Mouse (Mus musculus): ENCODE results near the gene Pa2g4.
"Not testable (repeated sequence)": the region's sequence is repeated elsewhere in the genome, so short reads cannot be mapped to it uniquely, and the experiment has no call there.

Gene Pa2g4

DNA sequence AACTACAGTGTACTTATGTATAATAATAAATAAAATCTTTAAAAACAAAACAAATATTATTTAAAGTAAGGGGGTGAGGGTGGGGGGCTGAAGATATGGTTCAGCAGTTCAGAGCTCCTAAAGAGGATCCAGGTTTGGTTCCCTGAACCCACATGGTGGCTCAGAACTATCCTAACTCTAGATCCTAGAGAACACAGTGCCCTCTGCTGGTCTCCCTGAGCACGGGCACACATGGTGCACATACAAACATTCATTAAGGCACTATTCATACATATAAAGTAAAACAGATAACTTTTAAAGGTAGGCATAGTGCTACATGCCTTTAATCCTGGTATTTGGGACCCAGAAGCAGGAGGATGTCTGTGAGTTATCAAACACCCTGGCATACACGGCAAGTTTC, 9.3 kb upstream of the Pa2g4 start:
- DNase-seq = no peak

DNA sequence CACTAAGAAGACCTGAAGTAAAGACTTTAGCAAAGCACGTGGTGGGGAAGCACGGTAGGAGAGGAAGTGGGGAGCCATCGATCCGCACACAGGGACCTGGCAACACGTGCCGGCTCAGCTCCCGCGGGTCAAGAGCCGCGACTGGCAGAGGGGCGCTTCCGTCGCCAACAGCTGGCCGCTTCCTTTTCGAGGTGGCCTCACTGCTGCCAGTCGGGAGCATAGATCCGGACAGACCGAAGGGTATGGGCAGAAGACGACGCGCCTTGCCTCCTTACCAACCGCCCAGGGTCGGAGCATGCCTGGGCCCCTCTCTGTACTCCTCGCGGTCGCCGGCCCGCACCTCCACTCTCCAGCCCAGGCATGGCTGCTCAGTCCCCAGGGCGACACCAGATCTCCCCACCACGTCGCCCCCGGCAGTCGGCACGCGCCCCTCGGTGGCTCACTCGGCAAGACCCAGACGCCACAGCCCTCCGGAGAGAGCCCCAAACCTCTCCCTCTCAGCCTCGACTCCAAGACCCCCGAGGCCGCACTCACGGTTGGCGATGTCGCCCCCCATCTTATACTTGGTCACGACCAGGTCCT, 490 bp downstream of the Pa2g4 start:
- DNase-seq = peak; percentile 61

DNA sequence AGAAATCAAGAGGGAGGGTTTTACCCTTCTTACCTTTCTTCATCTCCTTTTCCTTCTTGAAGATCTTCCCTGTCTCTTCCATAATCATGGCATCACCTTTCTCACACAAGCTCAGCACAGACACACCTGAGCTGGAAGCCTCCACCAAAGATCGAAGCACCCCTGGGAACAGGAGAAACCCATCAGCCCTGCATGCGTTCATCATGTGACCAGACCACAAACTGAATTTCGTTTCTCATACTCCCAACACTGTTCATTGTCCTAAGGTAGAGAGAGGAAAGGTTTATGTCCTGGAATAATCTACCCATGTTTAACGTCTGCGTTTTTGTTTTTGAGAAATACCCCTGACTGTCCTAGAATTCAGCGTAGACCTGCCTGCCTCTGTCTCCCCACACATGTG, 2.2 kb downstream of the Pa2g4 start:
- DNase-seq = no peak

DNA sequence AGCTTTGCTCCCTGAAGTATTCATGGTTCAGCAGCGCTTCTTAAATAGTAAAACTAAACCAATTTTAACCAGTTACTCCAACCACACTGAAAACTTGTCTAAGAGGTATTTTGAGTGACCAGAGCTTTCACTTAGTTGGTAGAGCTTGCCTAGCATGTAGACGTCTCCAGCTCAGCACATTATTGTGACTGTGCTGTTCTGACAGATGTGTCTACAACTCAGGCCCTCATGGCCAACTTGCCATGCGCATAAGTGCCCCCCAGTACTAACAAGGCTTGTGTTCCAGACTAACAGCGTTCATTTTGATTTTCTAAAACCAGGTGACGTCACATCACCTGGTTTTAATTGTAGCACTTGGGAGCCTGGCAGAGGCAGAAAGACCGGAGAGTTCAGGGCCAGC, 8.8 kb downstream of the Pa2g4 start:
- no peak for DNase-seq

DNA sequence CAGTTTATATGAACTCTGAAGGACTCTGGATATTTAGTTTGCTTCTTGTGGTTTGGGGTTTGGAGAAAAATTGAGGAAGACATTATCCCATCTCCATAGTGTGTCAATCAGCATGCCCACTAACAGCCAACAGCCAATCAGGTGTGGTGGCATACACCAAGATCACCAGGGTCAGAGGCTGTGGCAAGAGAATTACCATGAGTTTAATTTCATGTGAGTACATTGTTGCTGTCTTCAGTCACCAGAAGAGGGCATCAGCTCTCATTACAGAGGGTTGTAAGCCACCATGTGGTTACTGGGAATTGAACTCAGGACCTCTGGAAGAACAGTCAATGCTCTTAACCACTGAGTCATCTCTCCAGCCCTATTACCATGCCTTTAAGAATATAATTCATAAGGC, 9.5 kb downstream of the Pa2g4 start:
- no peak for DNase-seq

DNA sequence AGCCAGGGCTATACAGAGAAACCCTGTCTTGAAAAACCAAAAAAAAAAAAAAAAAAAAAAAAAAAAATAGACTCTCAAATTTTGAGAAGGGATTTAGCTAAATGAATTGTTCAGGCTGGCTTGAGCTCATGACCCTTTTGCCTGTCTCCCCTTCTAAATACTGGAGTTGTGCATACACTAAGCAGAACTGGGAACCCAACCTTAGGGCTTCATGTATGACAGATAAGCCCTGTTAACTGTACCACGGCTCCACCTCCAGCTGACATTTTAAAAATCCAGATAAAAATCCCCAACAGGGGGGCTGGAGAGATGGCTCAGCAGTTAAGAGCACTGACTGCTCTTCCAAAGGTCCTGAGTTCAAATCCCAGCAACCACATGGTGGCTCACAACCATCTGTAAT, 10.2 kb downstream of the Pa2g4 start:
- not testable (repeated sequence) for DNase-seq

DNA sequence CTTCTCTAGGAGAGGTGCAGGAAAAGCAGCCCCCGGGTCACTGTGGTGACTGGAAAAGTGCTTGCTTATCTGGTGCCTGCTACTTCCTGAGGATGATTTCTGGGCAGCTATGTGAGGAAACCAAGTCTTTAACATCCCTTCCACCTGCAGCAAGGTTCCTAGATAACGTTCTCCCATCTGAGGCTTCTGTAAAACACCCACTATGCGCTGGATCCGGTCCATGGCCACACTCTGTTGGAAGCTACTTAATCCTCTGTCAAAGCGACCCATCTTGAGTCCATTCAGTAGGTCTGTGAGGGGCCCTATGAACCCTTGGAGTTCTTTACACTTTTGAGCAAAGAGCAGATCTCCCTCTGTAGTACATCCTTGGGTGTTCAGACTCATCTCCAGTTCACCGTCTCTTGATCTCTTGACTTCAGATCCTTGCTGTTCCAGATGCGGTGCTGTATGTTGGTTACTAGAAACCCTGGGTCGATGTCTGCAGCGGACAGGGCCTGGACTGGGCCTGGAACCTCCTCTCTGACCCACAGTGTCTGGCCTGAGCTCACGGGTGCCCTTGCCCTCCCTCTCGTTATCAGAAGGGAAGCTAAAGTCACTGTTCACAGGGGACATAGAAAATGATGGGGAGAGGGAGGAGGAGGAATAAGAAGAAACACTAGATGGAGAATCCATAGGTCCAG, 15.5 kb downstream of the Pa2g4 start:
- DNase-seq = not testable (repeated sequence)

DNA sequence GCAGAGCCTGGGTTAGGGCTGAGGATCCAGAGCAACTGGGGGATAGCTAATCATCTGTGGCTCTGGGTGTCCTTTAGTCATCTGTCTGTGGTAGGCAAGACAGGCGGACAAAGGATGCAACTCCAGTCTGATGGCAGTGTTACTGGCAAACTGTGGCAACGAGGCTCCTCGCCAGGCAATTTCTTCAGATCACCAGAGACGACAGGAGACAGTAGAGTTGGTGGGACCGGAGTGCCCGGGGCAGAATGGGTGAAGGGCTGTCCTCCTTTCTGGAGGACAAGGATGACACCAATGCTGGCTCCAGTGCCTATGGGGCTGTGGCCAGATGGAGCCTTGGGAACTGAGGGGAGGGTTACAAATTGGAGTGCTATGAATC, 16.1 kb downstream of the Pa2g4 start:
- not testable (repeated sequence) for DNase-seq

DNA sequence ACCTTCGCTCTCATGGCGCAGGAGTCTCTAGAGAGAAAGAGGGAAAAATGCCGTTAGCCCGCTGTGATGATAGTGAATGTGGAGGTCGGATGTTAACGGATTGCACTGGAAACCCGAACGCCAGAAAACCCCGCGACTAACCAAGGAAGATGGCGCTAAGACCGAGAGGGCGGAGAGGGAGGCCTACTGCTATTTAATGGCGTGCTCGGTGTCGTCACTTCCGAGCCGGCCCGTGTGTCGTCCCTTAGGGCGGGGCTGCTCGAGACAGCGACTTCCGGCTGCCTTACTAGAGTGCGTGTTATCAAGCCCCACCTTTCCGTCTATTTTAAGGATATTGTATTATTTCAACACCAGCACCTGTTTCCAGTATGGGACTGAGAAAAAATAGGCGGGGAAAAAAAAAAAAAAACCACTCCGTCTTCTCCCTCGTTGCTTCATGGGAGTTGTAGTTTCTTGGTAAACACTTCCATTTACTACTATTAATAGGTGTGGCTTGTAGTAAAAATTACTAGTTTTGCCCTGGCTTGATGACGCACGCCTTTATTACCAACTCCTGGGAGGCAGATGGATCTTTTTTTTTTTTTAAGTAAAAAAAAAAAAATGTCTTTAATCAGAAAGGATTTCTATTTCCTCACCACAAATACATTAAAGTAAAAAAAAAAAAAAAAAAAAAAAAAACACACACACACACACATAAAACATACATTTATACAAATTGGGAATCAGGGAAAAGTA, 16.7 kb downstream of the Pa2g4 start, which contains the start of gene Rpl41:
Rpl41 (minus strand) TSS at position 359 of the 735 bp plus-strand sequence.
- DNase-seq = peak; percentile 98

DNA sequence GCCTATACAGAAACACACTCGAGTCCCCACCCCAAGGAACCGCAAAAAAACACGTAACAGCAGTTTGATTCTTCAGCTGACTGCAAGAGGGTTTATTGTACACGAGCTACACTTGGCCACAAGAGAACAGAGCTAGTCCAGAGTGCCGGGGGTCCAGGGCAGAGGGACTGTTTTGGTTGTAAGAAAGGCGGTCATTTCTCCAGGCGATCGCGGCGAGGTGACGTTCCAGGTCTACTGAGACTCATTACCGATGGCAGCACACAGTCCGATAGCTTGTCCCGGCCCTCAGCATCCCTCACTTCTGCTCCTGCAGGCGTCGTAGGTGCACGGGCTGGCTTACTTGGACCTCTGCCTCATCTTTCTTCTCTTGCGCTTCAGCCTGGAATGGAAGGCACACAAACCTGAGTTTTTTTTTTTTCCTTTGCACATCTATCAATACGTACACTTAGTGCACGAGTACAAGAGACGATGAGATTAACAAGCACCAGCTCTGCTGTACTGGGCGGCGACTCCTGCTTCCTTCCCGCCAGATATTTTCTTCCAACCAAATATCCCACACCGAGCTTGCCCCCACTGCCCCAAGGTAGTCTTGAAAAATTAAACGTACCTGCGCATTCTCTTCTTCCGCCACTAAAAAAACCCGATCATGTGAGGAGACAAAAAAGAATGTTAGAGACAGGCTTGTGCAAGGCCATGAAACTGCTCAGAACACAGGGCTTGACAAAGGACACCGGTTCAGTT, 17.6 kb downstream of the Pa2g4 start:
- not testable (repeated sequence) for DNase-seq

DNA sequence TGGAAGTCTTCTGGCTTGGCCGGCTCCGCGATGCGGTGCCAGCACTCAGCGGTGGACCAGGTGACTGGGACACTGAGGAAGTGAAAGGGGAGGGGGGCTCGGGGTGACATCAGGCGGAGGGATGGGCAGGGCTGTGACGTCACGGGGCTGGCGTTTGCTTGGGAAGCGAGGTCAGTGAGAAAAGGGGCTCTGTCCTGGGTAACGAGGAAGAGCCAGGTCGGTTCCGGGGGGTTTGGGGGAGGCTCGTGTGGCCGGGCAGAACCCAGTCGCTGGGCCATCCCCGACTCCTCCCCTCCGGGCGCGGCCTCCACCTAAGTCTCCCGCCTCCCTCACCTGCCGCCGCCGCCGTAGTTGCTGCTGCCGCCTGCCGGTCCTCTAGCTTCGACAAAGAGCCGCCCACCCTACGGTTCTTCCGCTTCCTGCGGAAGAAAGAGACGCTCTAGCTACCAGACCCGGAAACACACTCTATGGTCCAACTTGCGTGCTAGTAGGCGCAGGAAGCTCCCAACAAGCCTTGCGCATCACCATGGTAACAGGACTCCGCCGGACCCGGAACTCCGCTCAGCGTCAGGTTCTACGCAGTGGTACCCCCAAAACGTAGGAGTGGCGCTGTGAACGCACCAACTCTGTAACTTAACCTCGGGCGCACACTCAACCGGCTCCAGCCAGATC, 18.3 kb downstream of the Pa2g4 start, which contains the start of gene Zc3h10:
Zc3h10 (minus strand) TSS at position 414 of the 672 bp plus-strand sequence.
- DNase-seq = peak; percentile 98

DNA sequence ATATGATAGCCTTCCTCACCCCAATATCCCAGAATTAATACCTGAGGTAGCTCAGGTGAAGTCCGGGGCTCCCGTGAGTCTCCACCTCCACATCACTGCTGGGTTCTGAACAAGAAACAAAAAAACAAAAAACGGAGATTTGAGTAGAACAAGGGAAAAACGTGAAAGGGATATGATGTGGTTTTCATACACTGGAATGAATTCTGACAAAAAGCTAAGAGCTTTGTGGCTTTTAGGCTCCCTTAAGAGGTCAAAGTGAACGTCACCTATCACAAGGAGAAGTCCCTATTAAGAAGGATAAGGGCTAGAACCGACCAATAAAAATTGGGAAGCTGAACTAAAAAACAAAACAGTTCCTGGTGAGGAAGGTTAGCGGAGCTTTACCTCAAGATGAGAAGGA, 19.0 kb downstream of the Pa2g4 start:
- DNase-seq = no peak

DNA sequence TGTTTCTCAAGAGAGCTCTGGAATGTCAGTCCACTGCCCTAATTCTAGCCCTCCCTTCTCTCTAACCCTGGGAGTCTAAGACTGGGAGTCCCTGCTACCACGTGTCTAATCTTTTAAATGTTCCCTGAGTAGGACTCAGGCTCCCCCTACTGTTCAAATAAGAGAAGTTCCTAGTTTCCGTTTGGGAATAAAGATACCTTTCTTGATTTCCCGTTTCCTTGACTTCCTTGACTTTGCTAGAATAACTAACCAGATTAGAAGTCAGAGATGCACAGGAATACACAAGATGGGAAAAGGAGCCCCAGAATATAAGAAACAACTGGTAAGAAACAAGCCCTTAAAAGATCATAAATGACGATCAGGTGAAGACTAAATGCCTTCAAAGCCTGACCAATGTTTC, 19.4 kb downstream of the Pa2g4 start:
- DNase-seq = peak; percentile 78

DNA sequence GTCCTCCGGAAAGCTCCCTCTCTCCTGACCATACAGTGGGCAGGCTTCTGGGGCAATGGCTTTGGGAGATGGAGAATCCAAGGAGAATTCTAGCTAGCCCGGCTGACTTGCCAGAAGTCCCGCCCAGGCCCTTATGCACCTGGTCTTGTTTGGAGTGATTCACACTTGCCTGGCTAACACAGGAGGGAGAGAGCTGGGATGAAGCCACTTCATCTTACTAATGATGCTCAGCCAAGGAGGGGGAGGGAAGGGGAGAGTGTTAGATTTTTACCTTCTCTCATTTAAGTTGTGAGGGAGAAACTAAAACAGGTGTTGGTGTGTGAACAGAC, 20.3 kb downstream of the Pa2g4 start:
- DNase-seq = no peak

DNA sequence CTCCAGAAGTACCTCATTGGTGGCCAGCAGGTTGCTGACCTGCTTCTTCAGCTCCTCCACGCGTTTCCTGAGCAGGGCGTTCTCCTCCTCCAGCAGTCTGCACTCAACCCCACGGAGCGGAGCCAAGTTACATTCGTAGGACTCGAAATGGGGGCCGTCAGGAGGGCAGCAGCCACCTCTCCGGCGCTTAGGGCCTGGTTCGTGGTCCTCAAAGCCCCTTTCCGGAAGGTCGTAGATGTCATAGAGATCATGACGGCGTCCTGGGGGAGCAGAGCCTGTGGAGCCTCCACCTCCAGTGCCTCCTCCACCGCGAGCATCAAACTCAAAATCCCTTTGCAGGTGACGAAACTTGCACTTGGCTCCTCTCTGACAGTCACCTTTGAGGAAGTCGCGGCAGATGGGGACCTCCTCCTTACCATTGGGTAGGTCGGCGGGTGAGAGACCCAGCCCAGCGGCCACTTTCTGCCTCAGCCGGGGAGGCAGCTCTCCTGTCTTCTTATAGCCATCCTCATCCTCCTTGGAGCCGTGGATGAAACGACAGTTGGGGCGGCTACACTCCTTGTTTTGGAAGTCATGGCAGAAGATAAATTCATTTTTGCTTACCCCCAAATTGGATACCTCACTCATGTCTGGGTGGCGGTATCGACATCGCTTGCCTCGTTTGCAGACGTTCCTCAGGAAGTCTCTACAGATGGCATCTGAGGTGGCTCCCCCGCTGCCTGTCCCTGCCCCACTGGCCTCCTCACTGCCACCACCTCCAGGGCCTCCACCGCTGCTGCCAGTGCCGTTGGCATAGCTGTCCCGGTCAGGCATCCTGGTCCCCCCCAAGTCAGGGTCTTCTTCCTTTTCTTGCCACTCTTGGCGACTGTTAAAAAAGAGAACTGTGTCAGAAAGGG, 20.9 kb downstream of the Pa2g4 start:
- no peak for DNase-seq

DNA sequence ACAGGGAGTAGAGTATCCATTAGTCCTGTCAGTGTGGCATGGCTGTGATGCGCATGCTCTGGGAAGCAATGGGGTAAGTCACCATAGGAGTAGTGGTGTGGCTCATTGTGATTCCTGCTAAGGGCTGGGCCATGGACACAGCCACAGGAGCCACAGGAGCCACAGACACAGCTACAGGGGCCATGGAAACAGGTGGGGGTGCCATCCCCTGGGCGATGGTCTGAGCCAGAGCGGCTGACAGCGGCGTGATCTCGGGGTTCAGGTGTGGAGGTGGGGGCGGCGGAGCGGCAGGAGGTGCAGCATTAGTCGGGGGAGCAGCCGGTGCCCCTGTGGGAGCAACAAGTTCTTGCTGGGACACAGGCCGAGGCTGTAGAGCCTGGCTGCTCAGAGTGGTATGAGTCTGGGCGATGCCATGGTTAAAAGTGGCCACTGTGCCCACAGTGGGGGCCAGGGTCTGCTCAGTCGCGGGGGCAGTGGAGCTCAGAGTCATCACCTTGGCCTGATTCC, 21.6 kb downstream of the Pa2g4 start:
- DNase-seq = no peak

DNA sequence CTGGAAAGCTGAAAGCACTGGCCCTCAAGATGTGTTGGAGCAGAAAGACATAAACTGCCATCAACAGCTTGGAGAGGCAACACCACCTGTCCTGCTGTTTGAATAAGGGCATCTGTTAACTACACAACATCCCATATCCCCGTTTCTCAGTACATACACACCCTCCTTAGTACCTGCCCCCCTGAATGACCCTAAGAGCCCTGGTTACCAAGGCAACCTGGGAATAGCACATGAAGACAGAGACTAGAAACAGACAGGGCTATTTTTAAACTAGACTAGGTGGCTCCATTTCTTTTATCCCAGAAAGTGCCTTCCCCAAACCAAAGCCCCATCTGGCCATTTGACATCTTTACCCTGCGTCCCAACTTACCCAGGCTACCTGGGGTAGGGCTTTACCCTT, 22.7 kb downstream of the Pa2g4 start:
- DNase-seq = no peak

DNA sequence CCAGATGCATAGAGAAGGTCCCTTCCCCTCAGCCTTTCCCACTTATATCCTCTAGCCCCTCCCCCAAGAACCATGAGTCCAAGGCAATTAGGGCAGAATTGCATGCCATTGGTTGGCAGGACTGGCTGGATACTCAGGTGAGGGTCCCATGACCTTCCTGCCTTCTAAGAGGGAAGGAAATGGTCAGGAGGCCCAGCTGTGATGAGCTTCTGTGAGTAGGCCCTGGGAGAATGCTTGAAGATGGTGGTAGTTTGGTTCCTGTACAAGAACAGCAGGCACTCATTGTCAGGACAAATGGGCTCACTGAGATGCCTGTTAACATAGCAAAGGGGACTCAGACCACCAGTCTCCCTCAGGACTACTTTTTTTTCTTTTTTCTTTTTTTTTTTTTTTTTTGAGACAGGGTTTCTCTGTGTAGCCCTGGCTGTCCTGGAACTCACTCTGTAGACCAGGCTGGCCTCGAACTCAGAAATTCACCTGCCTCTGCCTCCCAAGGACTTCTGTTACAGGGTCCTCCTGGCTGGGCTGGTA, 27.4 kb downstream of the Pa2g4 start:
- no peak for DNase-seq

DNA sequence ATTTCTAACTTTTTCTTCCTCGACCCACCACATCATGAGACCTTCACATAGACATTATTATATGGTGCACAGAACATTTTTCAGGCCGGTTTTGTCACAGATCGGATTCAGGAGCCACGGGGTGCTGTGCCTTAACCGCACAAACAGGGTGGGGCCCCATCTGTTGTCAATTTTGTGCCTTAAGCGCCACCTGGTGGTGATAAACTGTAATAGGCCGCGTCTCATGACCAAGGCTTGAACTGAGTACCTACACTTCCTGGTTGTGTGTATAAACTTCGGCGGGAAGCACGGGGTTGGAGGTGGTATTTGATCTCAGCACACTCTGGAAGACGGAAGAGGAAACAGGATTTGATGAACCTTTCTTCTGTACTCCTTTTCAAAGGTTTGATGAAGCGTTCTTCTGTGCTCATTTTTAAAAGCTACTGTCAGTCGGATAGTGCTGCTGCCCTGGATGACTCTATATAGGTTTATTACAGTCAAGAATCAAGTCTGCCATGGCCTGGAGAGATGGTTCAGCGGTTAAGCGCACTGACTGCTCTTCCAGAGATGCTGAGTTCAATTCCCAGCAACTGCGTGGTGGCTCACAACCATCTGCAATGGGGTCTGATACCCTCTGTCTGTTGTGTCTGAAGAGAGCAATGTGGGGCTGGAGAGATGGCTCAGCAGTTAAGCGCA, 29.4 kb downstream of the Pa2g4 start:
- DNase-seq = peak; percentile 92

DNA sequence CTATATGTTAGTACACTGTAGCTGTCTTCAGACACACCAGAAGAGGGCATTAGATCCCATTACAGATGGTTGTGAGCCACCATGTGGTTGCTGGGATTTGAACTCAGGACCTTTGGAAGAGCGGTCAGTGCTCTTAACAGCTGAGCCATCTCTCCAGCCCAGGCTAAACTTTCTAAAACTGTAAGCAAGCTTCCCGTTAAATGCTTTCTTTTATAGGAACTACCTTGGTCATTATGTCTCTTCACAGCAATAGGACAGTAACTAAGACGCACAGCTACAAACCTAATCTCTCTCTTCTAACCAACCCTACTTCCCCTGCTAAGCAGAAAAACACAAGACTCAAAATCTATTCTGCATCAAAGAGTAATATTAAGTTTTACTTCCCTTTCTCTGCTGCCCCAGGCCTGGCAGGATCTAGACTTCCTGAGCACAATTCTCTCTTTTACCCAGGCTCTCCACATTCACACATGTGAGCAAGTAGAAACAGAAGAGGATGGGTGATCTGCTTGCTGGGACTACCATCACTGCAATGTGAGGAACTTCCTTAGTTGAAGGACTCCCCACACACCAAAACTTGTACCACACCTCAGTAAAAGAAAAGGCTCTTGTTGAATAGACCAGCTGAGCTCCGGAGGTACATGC, 30.0 kb downstream of the Pa2g4 start:
- no peak for DNase-seq
